Comparison of ENCODE assay signal across 8 mouse cellular contexts in the genomic region with DNA sequence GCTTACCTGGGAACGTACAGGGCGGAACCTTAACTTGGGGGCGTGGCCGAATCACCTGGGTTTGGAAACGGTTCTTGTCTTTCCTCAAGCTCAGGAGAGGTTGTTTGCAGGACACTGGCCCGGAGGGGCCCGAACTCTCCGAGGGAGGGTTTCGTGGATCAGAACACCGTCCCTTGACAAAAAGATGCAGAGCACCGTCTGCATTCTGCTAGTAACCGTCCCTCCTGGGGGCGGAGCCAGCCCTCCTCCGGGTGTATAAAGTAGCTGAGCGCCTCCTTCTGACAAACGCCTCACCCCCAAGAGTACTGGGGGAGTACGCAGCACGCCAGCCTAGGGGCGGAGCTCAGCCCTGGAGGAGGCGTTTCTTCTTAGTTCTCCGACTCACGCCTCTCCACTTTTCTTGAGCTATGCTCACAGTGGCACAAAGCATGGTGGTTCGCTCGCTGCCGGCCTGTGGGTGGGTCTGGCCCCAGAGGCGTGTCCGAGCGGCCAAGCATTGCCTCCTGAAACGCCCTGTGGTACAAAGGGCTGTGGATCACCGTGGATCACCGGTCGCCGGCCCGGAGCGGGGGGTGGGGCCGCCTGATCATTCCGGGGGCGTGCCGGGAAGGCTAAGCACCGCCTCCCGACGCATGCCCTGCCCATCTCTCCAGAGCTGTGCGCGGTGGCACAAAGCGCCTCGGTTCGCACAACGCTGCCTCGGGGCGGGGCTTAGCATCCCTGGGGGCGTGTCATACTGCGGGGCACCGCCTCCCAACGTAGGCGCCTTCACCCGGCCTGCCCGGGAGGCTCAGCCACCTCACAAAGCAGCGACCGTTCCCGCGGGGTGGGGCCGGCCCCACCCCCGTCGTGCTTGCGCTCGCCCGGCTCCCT. TPM values are rescaled to one million over a fixed set of nuclear protein-coding genes. Genes with fewer than 3 reads are reported as not detected.
DNase-seq lines count a peak whose midpoint lies in the region; ATAC-seq and TF ChIP-seq lines count a peak whose summit lies in the region.

No protein-coding gene starts in this region.

- peak overlapping the region; percentile 65 for H3K4me2 ChIP-seq in hindbrain, embryonic 13.5 days

- peak overlapping the region; percentile 96 for H3K9ac ChIP-seq in hindbrain, embryonic 13.5 days

- ATAC-seq in Patski = peak; percentile 87
- ATAC-seq in hindbrain, embryonic 13.5 days (ENCODE audit: low FRiP score) = peak; percentile 94

- H3K27ac ChIP-seq in hindbrain, embryonic 13.5 days = peak overlapping the region; percentile 99

- WGBS in hindbrain, embryonic 13.5 days = under 1% methylated on average over 58 of the region's 67 CpGs

- H3K4me3 ChIP-seq in hindbrain, embryonic 13.5 days = peak overlapping the region; percentile 75

- peaks cover 5% of the 10 kb centered on the region for H3K36me3 ChIP-seq in hindbrain, embryonic 13.5 days

- no peaks in the 10 kb centered on the region for H3K9me3 ChIP-seq in hindbrain, embryonic 13.5 days

- in situ Hi-C loops in Patski (cut with MboI; ENCODE audit: low pct_unique_long_range_greater_than_20kb) = loop anchor here (5.0 kb wide), 1 partner anchor 46 kb away; the partner anchor contains the start of genes Timm29 and Yipf2

- CTCF ChIA-PET in Patski (lab: Charles Lee) = interaction anchor here (0.7 to 1.3 kb wide), 9 partner anchors 9 to 73 kb away, joined by 3 to 6 read pairs (median 4); partner anchors contain the start of genes Timm29, Tmed1 and Yipf2

- peaks cover 38% of the 10 kb centered on the region for H3K4me1 ChIP-seq in hindbrain, embryonic 13.5 days (replicated peaks)

- peak; percentile 87 for DNase-seq in Patski (ENCODE audit: low read depth, low spot score)
- DNase-seq in cerebellum, postnatal 14 days = peak; percentile 99 to 100
- DNase-seq in frontal cortex, postnatal 14 days (ENCODE audit: low spot score in 2 of 2) = peak; percentile 98 to 99
- peak; percentile 92 to 97 for DNase-seq in layer of hippocampus, postnatal 25 days (ENCODE audit: extremely low spot score in 1 of 2, low spot score in 1 of 2)
- peak; percentile 99 for DNase-seq in lung, postnatal 25 days (ENCODE audit: low spot score)
- peak; percentile 99 for DNase-seq in retina, embryonic 14.5 days (ENCODE audit: low spot score)
- peak; percentile 100 for DNase-seq in thymus, postnatal 4 days

- POLR2A ChIA-PET in Patski (lab: Charles Lee) = interaction anchor here (1.0 to 1.2 kb wide), 2 partner anchors 12 to 37 kb away, joined by 3 to 4 read pairs; no protein-coding TSS in a partner anchor

- no peaks in the 10 kb centered on the region for H3K27me3 ChIP-seq in Patski
- H3K27me3 ChIP-seq in hindbrain, embryonic 13.5 days = no peaks in the 10 kb centered on the region

- peak; percentile 96 for TF ChIP-seq CTCF in Patski (IDR thresholded peaks at IDR 0.05)

RNA-seq across cellular contexts. Expression of gene Carm1, which starts 0.5 kb away (rescaled TPM):
- polyA plus RNA-seq in Patski (2021) = 61.7 TPM
- polyA plus RNA-seq in hindbrain, embryonic 13.5 days (2015; fragmentation: Nextera tagmentation; extraction: Ambion mirVana) = 29.4 and 29.9 TPM in 2 replicates
- 10 to 100 TPM; 70.0 to 78.1 TPM for total RNA-seq in layer of hippocampus, postnatal 25 days (2021)

RNA-seq across cellular contexts. Expression of gene AB124611, which starts 20.2 kb away (rescaled TPM):
- polyA plus RNA-seq in Patski (2021) = not detected
- polyA plus RNA-seq in hindbrain, embryonic 13.5 days (2015; fragmentation: Nextera tagmentation; extraction: Ambion mirVana) = 3.4 and 3.8 TPM in 2 replicates
- under 1 TPM; 0.47 to 0.61 TPM for total RNA-seq in layer of hippocampus, postnatal 25 days (2021)

RNA-seq across cellular contexts. Expression of gene Tmed1, which starts 36.1 kb away (rescaled TPM):
- 63.0 TPM for polyA plus RNA-seq in Patski (2021)
- 57.0 and 61.8 TPM in 2 replicates for polyA plus RNA-seq in hindbrain, embryonic 13.5 days (2015; fragmentation: Nextera tagmentation; extraction: Ambion mirVana)
- total RNA-seq in layer of hippocampus, postnatal 25 days (2021) = 10 to 100 TPM; 12.9 to 14.0 TPM

RNA-seq across cellular contexts. Expression of gene Timm29, which starts 46.4 kb away (rescaled TPM):
- 38.9 TPM for polyA plus RNA-seq in Patski (2021)
- polyA plus RNA-seq in hindbrain, embryonic 13.5 days (2015; fragmentation: Nextera tagmentation; extraction: Ambion mirVana) = 53.5 and 55.0 TPM in 2 replicates
- total RNA-seq in layer of hippocampus, postnatal 25 days (2021) = 10 to 100 TPM; 50.3 to 57.5 TPM

RNA-seq across cellular contexts. Expression of gene Yipf2, which starts 46.5 kb away (rescaled TPM):
- 39.0 TPM for polyA plus RNA-seq in Patski (2021)
- polyA plus RNA-seq in hindbrain, embryonic 13.5 days (2015; fragmentation: Nextera tagmentation; extraction: Ambion mirVana) = 25.7 and 27.7 TPM in 2 replicates
- 10 to 100 TPM; 17.5 to 18.3 TPM for total RNA-seq in layer of hippocampus, postnatal 25 days (2021)

Comparison
In these comparisons a context has a peak if more than half of its experiments do, and no peak if none do; other contexts are left out.
1. Peak in every context shown above with its lines: DNase-seq, ATAC-seq, H3K4me3 ChIP-seq and H3K27ac ChIP-seq.